Mouse (Mus musculus) megakaryocyte, embryonic 14.5 days (primary cell): ENCODE data around the gene Gm17581.

Experiments used
- FLI1 ChIP-seq: IDR thresholded peaks from 2 replicates; pipeline ENCODE4 v1.6.1; 2012; ENCODE audit warnings: low read length, inconsistent platforms, mixed read lengths
- GATA1 ChIP-seq: IDR thresholded peaks from 3 replicates; pipeline ENCODE4 v1.6.1; 2012; ENCODE audit warnings: mixed read lengths, low read length, inconsistent platforms, borderline replicate concordance

- TF ChIP-seq FLI1 (no peak), GATA1 (no peak)
Observed at GRCm38 (mm10) chr2:155749394-155749793, 13.7 kb upstream of the Gm17581 start.
